Mouse (Mus musculus): ENCODE results near the gene Keap1. TPM values are rescaled to one million over a fixed set of nuclear protein-coding genes. Genes with fewer than 3 reads are reported as not detected.
"Not testable (repeated sequence)": the region's sequence is repeated elsewhere in the genome, so short reads cannot be mapped to it uniquely, and the experiment has no call there.

Keap1 gene
- polyA plus RNA-seq, 1 experiment from 2014 or later, result 26.3 TPM

- Histone ChIP-seq H3K4me3 (ENCODE audit: low read depth, low read length) (no peak overlapping the region), H3K27ac (ENCODE audit: low read depth, low read length) (no peak overlapping the region), H3K4me2 (peak overlapping the region; percentile 30), H3K36me3 (ENCODE audit: control insufficient read depth, insufficient read depth, low read length) (no peaks in the 10 kb centered on the region), H3K4me1 (ENCODE audit: control insufficient read depth, insufficient read depth, low read length) (peaks cover 4% of the 10 kb centered on the region; the same call in 1 of the 2 replicates), H3K27me3 (ENCODE audit: control insufficient read depth, insufficient read depth, low read length) (no peaks in the 10 kb centered on the region; the same call in 1 of the 2 replicates), H3K9me3 (ENCODE audit: control insufficient read depth, low read length) (no peaks in the 10 kb centered on the region), H3K9ac (ENCODE audit: low read length) (no peak overlapping the region)
- ATAC-seq (ENCODE audit: low FRiP score) (no peak), DNase-seq (ENCODE audit: low spot score, missing footprints) (no peak)
- WGBS, result 21% methylated on average over 7 of the region's 7 CpGs
Measured at GRCm38 (mm10) chr9:21225415-21225758, 13.8 kb downstream of the Keap1 start.

GRCm38 (mm10) chr9:21224576-21225414, 14.4 kb downstream of the Keap1 start:
- H3K9ac ChIP-seq (ENCODE audit: low read length), result no peak overlapping the region
- H3K4me3 ChIP-seq (ENCODE audit: low read depth, low read length), result no peak overlapping the region
- no peaks in the 10 kb centered on the region; the same call in 1 of the 2 replicates for H3K27me3 ChIP-seq (ENCODE audit: control insufficient read depth, insufficient read depth, low read length)
- H3K9me3 ChIP-seq (ENCODE audit: control insufficient read depth, low read length), result no peaks in the 10 kb centered on the region; the same call in 1 of the 2 replicates
- DNase-seq (ENCODE audit: low spot score, missing footprints) (no peak), ATAC-seq (ENCODE audit: low FRiP score) (no peak; the same call in 1 of the 2 replicates)
- no peaks in the 10 kb centered on the region for H3K36me3 ChIP-seq (ENCODE audit: control insufficient read depth, insufficient read depth, low read length)
- no peak overlapping the region for H3K27ac ChIP-seq (ENCODE audit: low read depth, low read length)
- H3K4me2 ChIP-seq, result peak overlapping the region; percentile 30
- WGBS, result 24% methylated on average over 26 of the region's 26 CpGs
- H3K4me1 ChIP-seq (ENCODE audit: control insufficient read depth, insufficient read depth, low read length), result peaks cover 4% of the 10 kb centered on the region; the same call in 1 of the 2 replicates

DNA sequence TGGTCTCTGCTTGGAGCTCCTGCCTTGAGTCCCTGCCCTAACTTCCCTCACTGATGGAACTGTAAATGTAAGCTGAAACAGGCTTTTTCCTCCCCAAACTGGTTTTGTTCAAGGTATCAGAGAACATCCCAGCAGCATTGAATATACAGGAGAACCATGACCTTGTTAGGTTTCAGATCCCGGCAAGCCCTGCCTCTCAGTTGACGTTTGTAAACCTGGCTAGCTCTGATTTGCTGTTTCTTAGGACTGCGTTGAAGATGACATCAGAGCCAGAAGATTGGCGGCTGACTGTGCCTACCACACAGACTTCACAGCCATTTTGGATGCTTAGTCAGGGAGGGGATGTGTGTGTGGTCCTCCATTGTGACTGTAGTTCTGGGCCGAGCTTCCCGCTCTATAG, 15.3 kb downstream of the Keap1 start:
- ATAC-seq (ENCODE audit: low FRiP score), result no peak
- no peak overlapping the region for H3K9ac ChIP-seq (ENCODE audit: low read length)
- H3K9me3 ChIP-seq (ENCODE audit: control insufficient read depth, low read length), result no peaks in the 10 kb centered on the region; the same call in 1 of the 2 replicates

GRCm38 (mm10) chr9:21223490-21223889, 15.7 kb downstream of the Keap1 start:
- H3K27ac ChIP-seq (ENCODE audit: low read depth, low read length); DNase-seq (ENCODE audit: low spot score, missing footprints); H3K36me3 ChIP-seq (ENCODE audit: control insufficient read depth, insufficient read depth, low read length); H3K4me1 ChIP-seq (ENCODE audit: control insufficient read depth, insufficient read depth, low read length); H3K4me3 ChIP-seq (ENCODE audit: low read depth, low read length); ATAC-seq (ENCODE audit: low FRiP score); H3K9ac ChIP-seq (ENCODE audit: low read length); H3K4me2 ChIP-seq; H3K27me3 ChIP-seq (ENCODE audit: control insufficient read depth, insufficient read depth, low read length); H3K9me3 ChIP-seq (ENCODE audit: control insufficient read depth, low read length): not testable (repeated sequence)
- 100% methylated on average over 1 of the region's 2 CpGs for WGBS

More for the DNA sequence above, 15.3 kb downstream of the Keap1 start:
- H3K36me3 ChIP-seq (ENCODE audit: control insufficient read depth, insufficient read depth, low read length), result no peaks in the 10 kb centered on the region
- peaks cover 4% of the 10 kb centered on the region; the same call in 1 of the 2 replicates for H3K4me1 ChIP-seq (ENCODE audit: control insufficient read depth, insufficient read depth, low read length)
- H3K27ac ChIP-seq (ENCODE audit: low read depth, low read length), result no peak overlapping the region
- H3K27me3 ChIP-seq (ENCODE audit: control insufficient read depth, insufficient read depth, low read length), result no peaks in the 10 kb centered on the region; the same call in 1 of the 2 replicates
- H3K4me2 ChIP-seq, result no peak overlapping the region
- WGBS, result 94% methylated on average over 6 of the region's 6 CpGs
- DNase-seq (ENCODE audit: low spot score, missing footprints), result no peak
- H3K4me3 ChIP-seq (ENCODE audit: low read depth, low read length), result no peak overlapping the region

DNA sequence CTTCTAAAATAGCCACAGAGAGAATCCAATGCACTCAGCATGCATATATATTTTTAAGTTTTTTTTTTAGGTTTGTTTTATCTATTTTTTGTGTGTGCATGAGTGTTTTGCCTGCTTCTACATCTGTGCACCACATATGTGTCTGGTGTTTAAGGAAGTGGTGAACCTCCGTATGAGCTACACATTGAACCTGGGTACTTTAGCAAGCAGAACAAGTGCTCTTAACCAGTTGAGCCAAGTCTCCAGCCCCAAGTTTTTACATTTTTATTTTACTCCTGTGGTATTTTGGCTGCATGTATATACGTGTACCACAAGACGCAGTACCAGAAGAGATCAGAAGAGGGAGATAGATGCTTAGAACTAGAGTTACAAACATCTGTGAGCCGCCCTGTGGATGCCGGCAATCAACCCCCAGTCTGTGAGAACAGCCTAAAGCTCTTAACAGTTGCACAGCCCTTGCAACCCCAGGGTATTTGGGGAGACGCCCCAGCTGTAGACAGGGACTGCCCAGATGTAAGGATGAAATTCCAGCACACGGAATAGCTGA, 17.7 kb downstream of the Keap1 start:
- no peak for DNase-seq (ENCODE audit: low spot score, missing footprints)
- H3K9me3 ChIP-seq (ENCODE audit: control insufficient read depth, low read length), result no peaks in the 10 kb centered on the region; the same call in 1 of the 2 replicates
- WGBS, result 16% methylated on average over 7 of the region's 7 CpGs
- no peak overlapping the region for H3K4me3 ChIP-seq (ENCODE audit: low read depth, low read length)
- ATAC-seq (ENCODE audit: low FRiP score), result 0 out of 2 replicates have a peak, but pooled peaks have one; percentile 25
- peaks cover 4% of the 10 kb centered on the region; the same call in 1 of the 2 replicates for H3K4me1 ChIP-seq (ENCODE audit: control insufficient read depth, insufficient read depth, low read length)
- H3K36me3 ChIP-seq (ENCODE audit: control insufficient read depth, insufficient read depth, low read length), result no peaks in the 10 kb centered on the region
- H3K9ac ChIP-seq (ENCODE audit: low read length), result no peak overlapping the region
- H3K4me2 ChIP-seq, result no peak overlapping the region
- H3K27me3 ChIP-seq (ENCODE audit: control insufficient read depth, insufficient read depth, low read length), result no peaks in the 10 kb centered on the region; the same call in 1 of the 2 replicates
- H3K27ac ChIP-seq (ENCODE audit: low read depth, low read length), result no peak overlapping the region

DNA sequence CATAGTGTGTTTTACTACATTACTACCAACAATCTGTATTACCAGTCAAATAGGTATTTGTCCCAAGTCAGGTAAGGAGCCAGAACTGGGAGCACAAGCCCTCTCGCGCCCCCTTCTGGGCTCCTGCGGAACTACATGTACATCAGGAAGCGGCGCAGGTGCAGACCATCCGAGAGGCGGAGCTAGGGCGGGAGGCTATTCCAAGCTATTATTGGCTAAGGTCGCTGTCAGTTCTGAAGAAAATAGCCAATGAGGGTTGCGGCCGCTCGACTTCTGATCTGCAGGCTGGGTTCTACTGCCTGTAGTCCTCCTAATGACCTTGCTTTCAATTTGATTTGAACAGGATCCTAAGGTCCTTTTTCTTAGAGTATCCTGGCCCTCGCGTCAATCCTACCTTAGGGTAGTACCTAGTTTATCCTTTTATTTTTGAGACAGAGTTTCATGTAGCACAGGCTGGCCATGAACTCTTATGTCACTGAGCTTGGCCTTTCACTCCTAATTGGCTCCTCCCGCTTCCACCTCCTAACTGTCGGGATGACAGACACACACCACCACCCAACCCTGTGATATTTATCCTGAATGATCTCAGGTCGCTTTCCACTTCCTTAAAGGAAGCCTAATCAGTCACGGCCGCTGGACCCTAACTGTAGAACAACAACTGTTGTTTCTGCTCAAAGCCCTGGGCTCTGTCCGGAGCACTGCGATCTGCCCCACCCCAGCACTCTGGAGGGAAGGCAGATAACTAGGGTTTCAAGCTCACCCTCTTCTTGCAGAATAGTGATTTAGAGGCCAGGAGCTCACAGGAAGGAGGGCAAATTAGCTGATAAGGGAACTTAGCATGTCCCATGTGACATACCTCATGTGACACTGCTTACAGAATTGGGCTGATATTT, 18.4 kb downstream of the Keap1 start:
- Histone ChIP-seq H3K27ac (ENCODE audit: low read depth, low read length) (no peak overlapping the region), H3K4me3 (ENCODE audit: low read depth, low read length) (peak overlapping the region; percentile 13; the same call in 1 of the 2 replicates), H3K27me3 (ENCODE audit: control insufficient read depth, insufficient read depth, low read length) (no peaks in the 10 kb centered on the region; the same call in 1 of the 2 replicates), H3K9ac (ENCODE audit: low read length) (peak overlapping the region; percentile 36), H3K4me1 (ENCODE audit: control insufficient read depth, insufficient read depth, low read length) (peaks cover 4% of the 10 kb centered on the region; the same call in 1 of the 2 replicates), H3K36me3 (ENCODE audit: control insufficient read depth, insufficient read depth, low read length) (no peaks in the 10 kb centered on the region), H3K4me2 (peak overlapping the region; percentile 38), H3K9me3 (ENCODE audit: control insufficient read depth, low read length) (no peaks in the 10 kb centered on the region; the same call in 1 of the 2 replicates)
- DNase-seq (ENCODE audit: low spot score, missing footprints) (peak; percentile 98), ATAC-seq (ENCODE audit: low FRiP score) (peak; percentile 87)
- WGBS, result 14% methylated on average over 21 of the region's 21 CpGs

DNA sequence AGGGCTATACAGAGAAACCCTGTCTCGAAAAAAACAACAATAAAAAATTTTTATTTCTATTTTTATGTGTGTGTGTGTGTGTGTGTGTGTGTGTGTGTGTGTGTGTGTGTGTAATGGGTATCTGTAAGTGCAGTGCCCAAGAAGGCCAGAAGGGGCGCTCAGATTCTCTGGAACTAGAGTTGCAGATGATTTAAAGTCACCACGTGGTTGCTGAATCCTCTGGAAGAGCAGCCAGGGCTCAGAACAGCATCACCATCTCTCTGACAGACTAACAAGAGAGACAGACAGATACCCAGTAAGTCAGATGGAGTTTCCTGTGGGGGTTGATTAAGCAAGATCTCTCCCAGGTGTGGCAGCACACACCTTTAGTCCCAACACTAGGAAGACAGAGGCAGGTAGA, 19.3 kb downstream of the Keap1 start:
- DNase-seq (ENCODE audit: low spot score, missing footprints), result no peak
- WGBS, result 58% methylated on average over 3 of the region's 3 CpGs
- Histone ChIP-seq H3K4me3 (ENCODE audit: low read depth, low read length) (no peak overlapping the region), H3K9ac (ENCODE audit: low read length) (no peak overlapping the region), H3K27me3 (ENCODE audit: control insufficient read depth, insufficient read depth, low read length) (no peaks in the 10 kb centered on the region), H3K4me1 (ENCODE audit: control insufficient read depth, insufficient read depth, low read length) (peaks cover 4% of the 10 kb centered on the region; the same call in 1 of the 2 replicates), H3K4me2 (no peak overlapping the region), H3K36me3 (ENCODE audit: control insufficient read depth, insufficient read depth, low read length) (no peaks in the 10 kb centered on the region), H3K9me3 (ENCODE audit: control insufficient read depth, low read length) (no peaks in the 10 kb centered on the region; the same call in 1 of the 2 replicates), H3K27ac (ENCODE audit: low read depth, low read length) (no peak overlapping the region)
- no peak for ATAC-seq (ENCODE audit: low FRiP score)

DNA sequence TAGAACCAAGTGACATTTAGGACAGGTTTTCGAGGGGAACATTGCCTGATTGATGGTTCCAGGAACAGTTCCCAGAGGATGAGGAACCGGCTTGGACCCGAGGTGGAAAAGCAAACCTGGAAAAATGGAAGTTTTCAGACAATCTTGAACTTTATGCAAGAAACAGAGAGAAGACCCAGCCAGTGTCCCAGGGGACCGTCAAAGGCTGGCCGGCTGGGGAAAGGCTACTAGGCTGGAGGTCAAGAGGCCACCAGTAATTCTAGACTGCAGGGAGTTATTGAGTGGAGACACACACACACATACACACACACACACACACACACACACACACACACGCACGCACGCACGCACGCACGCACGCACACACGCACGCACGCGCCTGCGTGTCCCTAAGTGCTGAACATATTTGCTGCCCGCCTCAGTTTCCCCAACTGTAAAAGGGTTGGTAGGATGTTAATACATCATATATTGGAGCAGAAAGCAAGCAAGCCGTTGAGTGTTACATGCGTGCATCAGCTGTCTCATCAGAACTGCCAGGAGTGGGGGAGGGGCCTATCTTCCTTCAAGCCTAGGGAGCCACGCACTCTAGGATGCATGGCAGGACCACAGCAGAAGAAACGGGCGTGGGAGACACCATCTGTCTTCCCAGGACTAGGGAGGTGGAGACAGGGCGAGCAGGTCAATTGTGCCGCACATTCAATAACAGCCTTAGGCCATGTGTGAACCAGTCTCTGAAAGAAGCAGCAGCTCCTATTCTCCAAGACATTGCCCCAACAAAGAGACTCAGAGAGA, 22.9 kb downstream of the Keap1 start:
- H3K9ac ChIP-seq (ENCODE audit: low read length), result no peak overlapping the region
- peaks cover 4% of the 10 kb centered on the region; the same call in 1 of the 2 replicates for H3K4me1 ChIP-seq (ENCODE audit: control insufficient read depth, insufficient read depth, low read length)
- WGBS, result 76% methylated on average over 23 of the region's 25 CpGs
- no peak overlapping the region for H3K27ac ChIP-seq (ENCODE audit: low read depth, low read length)
- ATAC-seq (ENCODE audit: low FRiP score), result peak; percentile 49; the same call in 1 of the 2 replicates
- DNase-seq (ENCODE audit: low spot score, missing footprints), result no peak
- no peak overlapping the region for H3K4me3 ChIP-seq (ENCODE audit: low read depth, low read length)
- H3K27me3 ChIP-seq (ENCODE audit: control insufficient read depth, insufficient read depth, low read length), result no peaks in the 10 kb centered on the region
- no peaks in the 10 kb centered on the region; the same call in 1 of the 2 replicates for H3K9me3 ChIP-seq (ENCODE audit: control insufficient read depth, low read length)
- no peaks in the 10 kb centered on the region for H3K36me3 ChIP-seq (ENCODE audit: control insufficient read depth, insufficient read depth, low read length)
- no peak overlapping the region for H3K4me2 ChIP-seq
